Mouse (Mus musculus): ENCODE measurements around the gene Uqcc2.

DNA sequence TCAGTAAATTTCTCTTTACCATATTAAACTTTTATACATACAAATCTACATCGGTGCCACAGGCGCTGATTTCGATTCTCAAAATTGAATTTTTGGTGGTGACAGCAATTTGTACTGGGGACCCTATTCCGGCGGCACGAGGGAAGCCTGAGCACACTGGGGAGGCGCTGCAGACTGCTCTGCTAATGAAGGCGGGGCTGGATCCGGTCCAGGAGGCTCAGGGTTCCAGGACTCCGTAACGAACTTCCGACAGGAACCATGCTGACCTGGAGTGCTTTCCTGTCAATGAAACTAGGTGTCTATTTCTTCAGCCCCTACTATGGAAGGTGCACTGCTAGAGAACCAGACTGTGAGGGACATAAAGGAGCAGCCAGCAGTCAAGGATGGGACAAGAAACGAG lies 4.4 kb downstream of the Uqcc2 start:
- TF ChIP-seq POLR2A (IDR thresholded peaks at IDR 0.05; ENCODE audit: low read depth, low read length): no peak
- no peak for TF ChIP-seq CTCF (IDR thresholded peaks at IDR 0.05; ENCODE audit: extremely low read depth, insufficient read depth, insufficient read length, insufficient replicate concordance)
